Mouse (Mus musculus) forebrain, embryonic 16.5 days (tissue): ENCODE measurements around the gene Tmem44. TPM values are rescaled to one million over a fixed set of nuclear protein-coding genes. Genes with fewer than 3 reads are reported as not detected.

ENCODE experiments used
- ATAC-seq: fragments of 200-750 bp; cut with Nextera tagmentation; 2 replicates; pipeline ENCODE4 v1.8.0; 2017; ENCODE audit warnings: mild to moderate bottlenecking, moderate library complexity
- H3K27ac ChIP-seq: fragments of 300-500 bp; sonication (generic); 2 replicates; pipeline ENCODE4 v1.5.1; 2014; ENCODE audit warnings: low read length, control low read depth
- H3K27me3 ChIP-seq: fragments of 300-500 bp; sonication (generic); replicated peaks from 2 replicates; pipeline ENCODE4 v1.6.1; 2014; ENCODE audit warnings: low read length; ENCODE audit not compliant: control insufficient read depth, insufficient read depth
- H3K36me3 ChIP-seq: fragments of 300-500 bp; sonication (generic); 2 replicates; pipeline ENCODE4 v1.6.1; 2014; ENCODE audit not compliant: control insufficient read depth, insufficient read depth
- H3K4me1 ChIP-seq: fragments of 300-500 bp; sonication (generic); replicated peaks from 2 replicates; pipeline ENCODE4 v1.6.1; 2014; ENCODE audit warnings: low read length; ENCODE audit not compliant: control insufficient read depth, insufficient read depth
- H3K4me2 ChIP-seq: fragments of 300-500 bp; sonication (generic); 2 replicates; pipeline ENCODE4 v1.6.1; 2014; ENCODE audit warnings: mild to moderate bottlenecking, low read length, control low read depth
- H3K4me3 ChIP-seq: fragments of 300-500 bp; sonication (generic); replicated peaks from 2 replicates; pipeline ENCODE4 v1.5.1; 2014; ENCODE audit warnings: mild to moderate bottlenecking, low read length, control low read depth
- H3K9ac ChIP-seq: fragments of 300-500 bp; sonication (generic); replicated peaks from 2 replicates; pipeline ENCODE4 v1.6.1; 2014; ENCODE audit warnings: low read depth, low read length, control low read depth
- H3K9me3 ChIP-seq: fragments of 300-500 bp; sonication (generic); 2 replicates; pipeline ENCODE4 v1.6.1; 2016; ENCODE audit warnings: low read length; ENCODE audit not compliant: control insufficient read depth
- WGBS: fragments of 180-500 bp; shearing (Covaris S2); extraction: QIAGEN DNeasy Blood & Tissue Kit; methylation state at CpG from one replicate; pipeline ENCODE4 v1.1.7; 2014; 5-methylcytosine and 5-hydroxymethylcytosine counted together
- polyA plus RNA-seq: library from polyadenylated mRNA; unstranded; fragments of >200 nt; fragmentation: Nextera tagmentation; extraction: Ambion mirVana; gene quantifications from 2 replicates; pipeline ENCODE4 v1.2.1, GENCODE M21; 2015

The Tmem44 gene
- polyA plus RNA-seq, 1 experiment from 2014 or later, result 106 TPM

DNA sequence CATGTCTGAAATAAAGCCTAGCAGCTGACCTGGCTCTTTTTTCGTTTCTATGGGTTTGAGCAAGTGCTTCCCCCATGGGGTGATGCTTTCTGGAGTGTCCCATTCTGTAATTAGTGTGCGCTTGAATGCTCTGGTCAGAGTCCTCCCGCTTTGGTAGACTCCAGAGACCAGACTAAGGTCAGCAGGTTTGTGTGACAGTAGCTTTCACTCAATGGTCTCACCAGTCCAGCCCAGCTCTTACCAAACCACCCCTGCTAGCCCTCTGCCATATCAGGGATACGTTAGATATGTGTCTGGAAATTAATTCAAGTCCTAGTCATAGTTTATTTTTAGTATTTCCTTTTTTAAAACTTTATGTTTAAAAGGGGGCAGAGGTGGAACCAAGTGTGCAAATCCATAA, 10.0 kb upstream of the Tmem44 start:
- Histone ChIP-seq H3K27me3 (no peaks in the 10 kb centered on the region), H3K4me2 (no peak overlapping the region), H3K36me3 (peaks cover 30% of the 10 kb centered on the region), H3K4me1 (no peaks in the 10 kb centered on the region), H3K27ac (no peak overlapping the region), H3K9me3 (peaks cover 6% of the 10 kb centered on the region; the same call in 1 of the 2 replicates), H3K4me3 (no peak overlapping the region), H3K9ac (no peak overlapping the region)
- 86% methylated on average over 4 of the region's 4 CpGs for WGBS
- no peak for ATAC-seq

DNA sequence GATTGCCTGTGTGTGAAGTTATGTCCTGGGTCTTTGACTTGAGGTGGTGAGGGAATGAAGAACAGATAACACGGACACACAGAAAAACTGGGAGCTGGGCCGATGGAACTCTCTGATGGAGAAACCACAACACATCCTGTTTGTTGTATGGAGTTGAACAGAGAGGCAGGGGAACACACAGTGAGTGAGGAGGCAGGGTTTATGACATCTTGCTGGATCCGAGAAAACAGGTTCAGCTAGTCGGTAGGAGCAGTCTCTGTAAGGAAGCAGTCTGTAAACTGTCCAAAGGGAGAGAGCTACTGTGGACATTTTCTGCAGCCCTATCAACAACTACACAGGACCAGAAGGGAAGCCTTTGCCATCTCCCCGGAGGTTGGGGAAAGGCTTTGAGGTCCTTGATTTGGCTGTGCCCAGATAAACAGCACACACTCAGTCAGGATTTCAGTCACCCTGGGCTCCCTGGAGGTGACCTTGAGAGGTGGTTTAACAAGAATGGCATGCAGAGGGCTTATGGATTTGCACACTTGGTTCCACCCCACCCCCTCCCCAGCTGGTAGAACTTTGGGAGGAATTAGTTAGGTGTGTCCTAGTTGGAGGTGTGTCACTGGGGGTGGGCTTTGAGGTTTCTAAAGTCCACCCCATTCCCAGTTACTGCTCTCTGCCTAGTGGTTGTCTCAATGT, 8.8 kb upstream of the Tmem44 start:
- Histone ChIP-seq H3K9ac (no peak overlapping the region), H3K4me3 (no peak overlapping the region), H3K27me3 (no peaks in the 10 kb centered on the region), H3K4me1 (no peaks in the 10 kb centered on the region), H3K27ac (no peak overlapping the region), H3K9me3 (peaks cover 14% of the 10 kb centered on the region), H3K4me2 (no peak overlapping the region), H3K36me3 (peaks cover 29% of the 10 kb centered on the region)
- 95% methylated on average over 5 of the region's 5 CpGs for whole genome bisulfite sequencing
- no peak for ATAC-seq

DNA sequence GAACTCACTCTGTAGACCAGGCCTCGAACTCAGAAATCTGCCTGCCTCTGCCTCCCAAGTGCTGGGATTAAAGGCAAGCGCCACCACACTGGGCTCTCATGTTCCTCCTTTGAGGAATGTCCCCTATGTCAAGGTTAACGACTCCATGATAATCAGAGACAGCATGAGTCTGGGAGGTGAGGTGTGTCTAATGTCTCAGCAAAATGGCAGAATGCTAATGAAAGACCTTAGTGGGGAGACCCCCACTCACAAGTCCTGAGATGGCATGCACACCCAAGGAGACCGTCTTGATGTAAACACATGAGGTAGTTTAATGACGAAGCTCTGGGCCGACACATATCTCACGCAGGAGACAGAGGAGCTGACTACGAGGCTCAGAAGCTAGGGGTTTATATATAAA, 3.5 kb upstream of the Tmem44 start:
- Histone ChIP-seq H3K27me3 (no peaks in the 10 kb centered on the region), H3K4me1 (peaks cover 17% of the 10 kb centered on the region), H3K9me3 (peaks cover 14% of the 10 kb centered on the region), H3K9ac (no peak overlapping the region), H3K4me3 (no peak overlapping the region), H3K36me3 (peaks cover 11% of the 10 kb centered on the region), H3K4me2 (no peak overlapping the region), H3K27ac (no peak overlapping the region)
- 96% methylated on average over 8 of the region's 8 CpGs for WGBS
- ATAC-seq, result no peak

DNA sequence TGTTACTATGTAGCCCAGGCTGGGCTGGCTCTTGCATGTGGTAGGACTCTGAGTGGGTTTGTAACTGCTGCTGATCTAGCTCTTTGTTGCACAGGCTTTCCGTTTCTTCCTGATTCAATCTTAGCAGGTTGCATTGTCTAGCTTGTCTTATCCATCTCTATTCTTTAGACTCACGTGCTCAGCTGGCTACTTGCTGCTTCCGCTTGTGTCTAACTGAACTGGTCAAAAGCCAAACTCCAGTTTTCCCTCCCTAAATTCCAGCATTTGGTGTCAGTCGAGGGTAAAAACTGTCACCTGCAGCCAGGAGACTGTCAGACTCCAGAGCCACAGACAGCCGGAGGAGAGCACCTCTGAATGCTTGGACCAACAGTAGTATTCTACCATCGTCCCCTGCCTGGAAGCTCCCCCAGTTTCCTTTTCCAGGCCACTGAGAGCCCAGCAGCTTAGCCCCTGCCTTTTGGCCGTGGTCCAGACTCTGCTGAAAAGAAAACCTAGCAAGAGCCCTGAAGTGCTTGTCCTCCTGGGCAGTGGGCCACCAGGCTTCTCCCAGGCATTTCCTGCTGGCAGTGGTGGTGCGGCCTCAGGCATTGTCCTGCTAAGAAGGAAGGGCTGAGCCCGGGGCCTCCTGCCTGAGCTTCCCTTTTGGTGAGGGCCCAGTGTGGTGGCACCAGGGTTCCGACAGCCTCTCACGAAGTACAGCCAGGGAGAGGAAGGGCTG, 2.1 kb upstream of the Tmem44 start:
- H3K4me3 ChIP-seq, result no peak overlapping the region
- peak overlapping the region; percentile 57 for H3K27ac ChIP-seq
- H3K9me3 ChIP-seq, result peaks cover 14% of the 10 kb centered on the region
- peaks cover 30% of the 10 kb centered on the region for H3K4me1 ChIP-seq
- peaks cover 9% of the 10 kb centered on the region; the same call in 1 of the 2 replicates for H3K36me3 ChIP-seq
- H3K27me3 ChIP-seq, result no peaks in the 10 kb centered on the region
- 10% methylated on average over 11 of the region's 11 CpGs for WGBS
- ATAC-seq, result peak; percentile 37
- H3K9ac ChIP-seq, result no peak overlapping the region; the same call in 1 of the 2 replicates
- H3K4me2 ChIP-seq, result peak overlapping the region; percentile 4; the same call in 1 of the 2 replicates

DNA sequence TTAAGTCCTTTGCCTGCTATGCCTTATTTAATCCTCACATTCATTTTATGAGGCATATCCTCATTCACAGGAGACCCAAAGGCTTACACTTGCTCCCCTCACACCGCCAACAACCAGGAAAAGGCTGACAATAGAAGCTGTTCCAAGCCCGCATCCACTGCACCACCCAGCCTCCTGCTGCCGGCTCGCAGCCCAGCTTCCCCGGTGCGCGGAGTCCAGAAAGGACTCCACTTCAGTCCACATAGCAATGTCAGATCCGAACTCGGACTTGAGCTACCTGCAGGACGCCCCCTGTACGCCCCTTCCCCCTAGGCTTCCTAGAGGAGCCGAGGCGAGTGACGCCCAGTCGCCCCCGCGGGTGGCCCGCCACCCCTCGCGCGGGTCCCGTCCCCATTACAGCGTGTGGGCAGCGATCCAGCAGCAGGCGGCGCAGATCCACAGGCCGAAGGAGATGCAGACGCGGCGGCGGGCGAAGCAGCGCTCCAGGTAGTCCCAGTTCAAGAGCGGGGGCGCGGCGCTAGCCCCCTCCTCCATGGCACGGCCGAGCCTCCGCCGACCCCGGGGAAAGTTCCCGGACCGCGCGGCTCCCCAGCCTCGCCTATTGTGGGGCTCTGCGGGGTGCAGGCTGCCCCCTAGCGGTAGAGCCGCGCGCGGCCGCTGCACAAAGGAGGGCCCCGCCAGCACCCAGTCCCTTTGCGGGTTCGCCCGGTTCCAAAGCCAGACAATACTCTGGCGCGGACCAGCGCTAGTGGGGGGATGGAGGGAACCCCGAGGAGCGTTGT, 485 bp downstream of the Tmem44 start:
- Histone ChIP-seq H3K9ac (peak overlapping the region; percentile 98), H3K4me1 (peaks cover 31% of the 10 kb centered on the region), H3K36me3 (peaks cover 16% of the 10 kb centered on the region), H3K27me3 (no peaks in the 10 kb centered on the region), H3K4me3 (peak overlapping the region; percentile 89), H3K27ac (peak overlapping the region; percentile 85), H3K9me3 (peaks cover 4% of the 10 kb centered on the region), H3K4me2 (peak overlapping the region; percentile 61)
- ATAC-seq, result peak; percentile 93
- WGBS, result under 1% methylated on average over 62 of the region's 63 CpGs

DNA sequence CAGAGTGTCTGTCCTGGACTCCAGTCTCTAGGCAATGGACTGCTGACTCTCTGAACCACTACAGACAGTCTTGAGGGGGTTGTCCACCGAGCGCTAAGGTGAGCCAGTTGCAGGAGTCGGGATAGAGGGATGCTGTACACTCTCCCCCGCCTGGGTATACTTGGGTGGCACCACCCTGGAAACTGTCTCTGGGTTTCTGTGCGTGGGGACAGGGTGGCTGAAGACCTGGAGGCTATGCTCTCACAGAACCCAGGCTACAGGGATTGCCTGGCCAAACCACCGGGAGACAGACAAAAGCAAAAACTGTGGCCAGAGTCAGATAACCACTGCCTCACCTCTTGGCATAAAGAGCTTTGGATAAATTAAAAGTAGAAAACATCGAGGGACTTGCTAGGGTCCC, 1.1 kb downstream of the Tmem44 start:
- H3K4me2 ChIP-seq, result peak overlapping the region; percentile 61
- H3K27me3 ChIP-seq, result no peaks in the 10 kb centered on the region
- H3K36me3 ChIP-seq, result peaks cover 20% of the 10 kb centered on the region
- H3K4me3 ChIP-seq, result peak overlapping the region; percentile 89
- peak overlapping the region; percentile 98 for H3K9ac ChIP-seq
- no peak for ATAC-seq
- H3K4me1 ChIP-seq, result peaks cover 31% of the 10 kb centered on the region
- H3K9me3 ChIP-seq, result no peaks in the 10 kb centered on the region
- 82% methylated on average over 7 of the region's 7 CpGs for WGBS
- no peak overlapping the region for H3K27ac ChIP-seq

DNA sequence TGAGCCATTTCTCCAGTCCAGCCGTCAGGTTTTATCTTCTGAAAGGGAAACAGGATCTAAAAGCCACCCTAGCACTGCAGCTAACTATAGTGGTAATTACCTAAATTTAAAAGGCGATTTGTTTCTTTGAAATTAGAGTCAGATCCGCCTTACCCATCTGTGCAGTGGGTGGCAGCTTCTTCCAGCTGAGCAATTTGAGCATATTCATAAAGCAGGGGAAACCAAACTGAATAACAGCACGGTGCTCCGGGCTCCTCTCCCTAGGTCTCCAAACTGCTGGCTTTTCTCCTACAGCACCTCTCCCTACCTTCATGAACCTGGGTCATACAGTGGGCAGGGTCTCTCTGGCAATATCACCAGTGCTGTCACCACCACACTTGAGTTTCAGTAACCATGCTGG, 2.4 kb downstream of the Tmem44 start:
- Histone ChIP-seq H3K4me3 (peak overlapping the region; percentile 89; the same call in 1 of the 2 replicates), H3K4me2 (peak overlapping the region; percentile 61)

DNA sequence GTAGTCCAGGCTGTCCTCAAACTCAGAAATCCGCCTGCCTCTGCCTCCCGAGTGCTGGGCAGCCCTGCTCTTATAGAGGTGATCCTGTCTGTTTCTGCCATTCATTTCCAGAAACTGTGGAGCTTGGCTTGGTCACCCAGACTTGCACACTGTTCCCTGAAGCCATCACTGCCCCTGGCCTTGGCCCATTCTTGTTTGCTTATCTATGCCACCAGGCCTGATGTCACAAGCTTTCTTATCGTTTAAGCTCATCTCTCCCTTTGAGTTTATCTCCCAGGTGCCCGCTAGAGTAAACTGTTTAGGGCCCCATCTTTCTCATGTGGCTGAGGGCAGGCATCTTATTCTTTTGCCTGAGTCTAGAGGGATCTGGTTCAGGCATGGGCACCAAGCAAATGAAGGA, 5.9 kb downstream of the Tmem44 start:
- H3K27ac ChIP-seq, result no peak overlapping the region
- H3K4me1 ChIP-seq, result peaks cover 20% of the 10 kb centered on the region
- H3K4me2 ChIP-seq, result no peak overlapping the region
- H3K9me3 ChIP-seq, result no peaks in the 10 kb centered on the region
- ATAC-seq, result no peak
- WGBS, result 88% methylated on average over 4 of the region's 4 CpGs
- no peak overlapping the region for H3K4me3 ChIP-seq
- H3K27me3 ChIP-seq, result no peaks in the 10 kb centered on the region
- peaks cover 22% of the 10 kb centered on the region for H3K36me3 ChIP-seq
- no peak overlapping the region for H3K9ac ChIP-seq

More for the DNA sequence above, 2.4 kb downstream of the Tmem44 start:
- Histone ChIP-seq H3K4me1 (peaks cover 31% of the 10 kb centered on the region), H3K27me3 (no peaks in the 10 kb centered on the region), H3K36me3 (peaks cover 20% of the 10 kb centered on the region), H3K9me3 (no peaks in the 10 kb centered on the region), H3K9ac (no peak overlapping the region), H3K27ac (no peak overlapping the region)
- ATAC-seq, result no peak
- 78% methylated on average over 5 of the region's 5 CpGs for WGBS

DNA sequence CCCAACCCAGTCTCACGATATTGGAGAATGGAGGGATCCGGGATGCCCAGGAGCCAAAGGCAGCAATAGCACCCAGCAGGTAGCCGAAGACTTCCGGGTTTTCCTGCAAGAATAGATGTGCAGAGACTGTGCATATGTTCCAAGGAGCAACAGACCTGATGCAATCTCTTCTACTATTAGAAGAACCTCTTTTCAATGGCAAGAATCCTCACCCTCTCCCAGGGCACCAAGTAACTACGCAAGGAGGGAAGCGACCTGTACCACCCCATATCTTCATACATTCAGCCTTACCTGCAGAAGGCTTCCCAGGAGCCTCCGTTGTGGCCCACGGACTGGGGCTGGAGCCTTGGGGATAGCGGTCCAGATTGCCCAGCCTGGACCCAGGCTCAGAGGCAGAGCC, 7.3 kb downstream of the Tmem44 start:
- Histone ChIP-seq H3K27ac (no peak overlapping the region), H3K4me2 (no peak overlapping the region), H3K36me3 (peaks cover 22% of the 10 kb centered on the region), H3K27me3 (no peaks in the 10 kb centered on the region), H3K4me3 (no peak overlapping the region), H3K9ac (no peak overlapping the region), H3K4me1 (peaks cover 7% of the 10 kb centered on the region), H3K9me3 (no peaks in the 10 kb centered on the region)
- WGBS, result 91% methylated on average over 9 of the region's 9 CpGs
- no peak for ATAC-seq
